Mouse (Mus musculus): ENCODE data around the gene Lars2.
"Not testable (repeated sequence)": the region's sequence is repeated elsewhere in the genome, so short reads cannot be mapped to it uniquely, and the experiment has no call there.

Gene Lars2

GRCm38 (mm10) chr9:123391140-123391849 is 24.6 kb downstream of the Lars2 start:
- no peak for DNase-seq (ENCODE audit: low spot score in 2 of 2)

DNA sequence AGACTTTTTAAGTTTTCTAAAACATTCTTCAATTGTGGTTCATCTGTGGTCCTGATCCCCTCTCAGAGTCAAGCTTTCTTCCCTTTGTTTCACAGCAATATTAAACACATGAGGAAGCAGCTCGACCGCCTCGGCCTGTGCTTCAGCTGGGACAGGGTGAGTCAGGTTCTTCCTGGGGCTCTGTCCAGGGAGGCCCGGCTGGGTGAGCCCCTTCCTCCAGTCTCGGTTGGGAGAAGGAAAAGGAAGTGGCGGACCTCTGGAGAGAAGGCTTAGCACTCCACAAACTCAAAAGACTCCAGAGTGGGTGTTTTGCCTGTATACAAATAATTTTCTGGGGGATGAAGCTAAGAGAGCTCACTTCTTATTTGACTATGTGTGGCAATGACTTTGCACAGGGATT is 28.1 kb downstream of the Lars2 start:
- no peak for DNase-seq (ENCODE audit: low spot score in 2 of 2)

GRCm38 (mm10) chr9:123397701-123398100 is 31.0 kb downstream of the Lars2 start:
- DNase-seq (ENCODE audit: low spot score in 2 of 2), result peak in 1 of 2 experiments; percentile 17

DNA sequence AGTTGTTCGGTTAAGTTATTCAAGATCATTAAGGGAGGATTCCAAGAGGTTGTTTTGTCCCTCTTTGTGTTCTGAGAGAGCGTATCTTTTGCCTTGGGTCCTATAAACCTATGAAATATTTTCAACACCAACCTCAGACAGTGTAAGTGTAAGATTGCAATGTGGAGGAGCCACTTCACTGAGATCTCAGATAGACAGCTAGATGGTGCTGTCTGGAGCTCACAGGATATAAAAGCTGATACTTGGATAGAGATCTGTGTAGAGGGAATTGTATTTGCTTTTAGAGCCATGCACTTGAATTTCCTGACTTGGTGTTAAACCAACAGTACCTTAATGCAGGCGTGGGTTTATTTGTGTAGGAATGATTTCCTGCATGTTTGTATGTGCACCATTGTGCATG is 35.5 kb downstream of the Lars2 start:
- no peak for DNase-seq (ENCODE audit: low spot score in 2 of 2)

DNA sequence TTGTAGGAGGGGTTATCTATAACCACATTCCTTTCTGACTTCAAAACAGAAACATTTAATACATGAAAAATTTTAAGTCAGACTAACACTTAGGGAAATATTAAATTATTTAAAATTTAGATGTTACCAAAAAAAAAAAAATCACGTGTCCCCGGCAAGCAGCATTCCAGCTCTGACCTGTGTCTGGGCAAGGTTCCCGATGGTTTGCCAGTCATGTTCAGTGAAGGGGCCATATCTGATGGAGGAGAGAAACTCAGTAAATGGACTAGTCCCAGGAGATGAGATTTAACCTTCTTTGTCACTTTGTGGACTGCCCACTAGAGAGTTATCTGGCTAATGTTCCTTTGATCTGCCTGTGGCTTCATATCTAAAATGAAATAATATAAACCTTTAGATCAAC is 36.3 kb downstream of the Lars2 start:
- peak in 1 of 2 experiments; percentile 23 for DNase-seq (ENCODE audit: low spot score in 2 of 2)

GRCm38 (mm10) chr9:123405231-123405630 is 38.5 kb downstream of the Lars2 start:
- peak in 1 of 2 experiments; percentile 30 for DNase-seq (ENCODE audit: low spot score in 2 of 2)

DNA sequence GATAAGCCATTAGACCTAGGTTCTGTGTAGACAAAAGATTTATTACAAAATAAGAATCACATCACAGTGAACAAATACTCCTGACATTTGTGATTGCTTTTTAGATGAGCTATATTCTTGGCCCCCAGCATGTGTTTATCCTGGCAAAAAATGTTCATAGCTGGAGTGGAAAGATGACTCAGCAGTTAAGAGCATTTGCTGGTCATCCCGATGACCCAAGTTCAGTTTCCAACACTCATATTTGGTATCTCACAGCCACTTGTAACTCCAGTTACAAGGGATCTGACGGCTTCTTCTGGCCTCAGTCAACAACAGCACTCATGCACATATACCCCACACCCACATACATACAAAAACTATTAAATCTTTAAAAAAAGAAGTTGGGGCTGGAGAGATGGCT is 42.0 kb downstream of the Lars2 start:
- no peak for DNase-seq (ENCODE audit: low spot score in 2 of 2)

DNA sequence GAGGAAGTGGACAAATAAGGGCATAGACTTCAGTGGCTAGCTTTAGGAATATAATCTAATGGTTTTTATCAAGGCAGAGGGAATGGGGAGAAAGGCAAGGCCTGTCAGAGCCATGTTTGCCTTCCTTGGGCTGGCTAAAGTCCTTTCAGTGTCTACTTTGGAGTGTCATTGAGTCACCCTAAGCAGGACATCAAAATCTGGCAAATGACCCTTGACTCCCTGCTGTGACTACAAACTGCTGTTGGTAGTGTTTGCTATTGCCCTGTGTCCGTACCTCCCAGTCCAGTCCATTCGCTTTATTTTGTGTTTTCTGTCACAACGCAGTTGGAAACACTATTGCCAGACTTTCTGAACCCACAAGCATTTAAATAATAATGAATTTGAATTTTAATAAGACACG is 63.1 kb downstream of the Lars2 start:
- DNase-seq (ENCODE audit: low spot score in 2 of 2), result no peak

GRCm38 (mm10) chr9:123430973-123431372 is 64.2 kb downstream of the Lars2 start:
- no peak for DNase-seq (ENCODE audit: low spot score in 2 of 2)

GRCm38 (mm10) chr9:123438223-123438622 is 71.5 kb downstream of the Lars2 start:
- no peak for DNase-seq (ENCODE audit: low spot score in 2 of 2)

DNA sequence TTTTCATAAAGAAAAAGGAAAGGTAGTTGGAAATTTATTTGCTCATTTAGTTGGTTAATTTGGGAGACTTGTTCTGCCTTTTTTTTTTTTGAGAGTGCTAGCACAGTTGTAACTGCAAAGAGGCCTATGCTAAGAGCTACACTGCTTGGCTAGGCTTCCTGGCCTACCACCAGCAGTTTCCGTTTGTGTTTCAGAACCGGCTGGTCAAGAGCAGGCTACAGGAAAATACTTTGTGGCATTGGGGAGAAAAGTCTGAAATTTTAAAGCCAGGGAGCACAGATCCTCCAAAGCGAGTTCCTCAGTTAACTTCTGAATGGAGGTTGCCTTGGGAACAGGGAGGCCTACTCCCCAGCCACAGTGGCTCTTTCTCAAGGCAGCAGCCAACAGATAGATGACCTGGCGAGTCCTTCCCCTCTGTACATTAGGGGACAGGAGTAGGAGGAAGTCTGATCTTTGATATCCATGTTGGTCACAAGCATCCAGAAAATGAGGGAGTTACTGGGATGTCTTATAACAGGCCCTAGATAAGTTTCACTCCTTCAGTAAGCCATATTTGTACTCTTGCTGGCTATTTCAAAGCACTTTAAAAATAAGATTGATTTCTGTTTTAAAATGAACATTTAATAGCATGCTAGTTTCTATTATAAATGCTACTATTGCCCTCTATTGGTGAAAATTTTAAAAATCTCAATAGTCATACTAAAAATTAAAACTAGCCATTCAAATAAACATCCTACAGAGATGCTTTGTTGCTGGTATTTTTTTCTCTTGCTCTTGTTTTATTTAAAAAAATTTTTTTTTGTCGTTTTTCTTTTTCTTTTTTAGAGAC is 73.7 kb downstream of the Lars2 start:
- DNase-seq (ENCODE audit: low spot score in 2 of 2), result no peak

DNA sequence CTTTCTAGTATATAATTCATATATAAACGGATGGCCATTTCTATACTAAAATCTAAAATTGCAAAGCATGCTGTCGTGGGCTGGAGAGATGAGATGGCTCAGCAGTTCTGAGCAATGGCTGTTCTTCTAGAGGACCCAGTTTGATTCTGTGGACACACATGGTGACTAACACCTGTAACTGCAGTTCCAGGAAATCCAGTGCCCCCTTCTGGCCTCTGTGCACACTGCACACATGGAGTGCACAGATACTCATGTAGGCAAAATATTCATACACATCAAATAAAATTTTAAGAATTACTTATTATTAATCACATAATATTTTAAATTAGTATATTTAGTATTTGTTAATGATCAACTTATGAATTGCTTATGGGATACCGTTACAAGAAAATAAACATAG is 80.4 kb downstream of the Lars2 start:
- not testable (repeated sequence) for DNase-seq (ENCODE audit: low spot score in 2 of 2)

DNA sequence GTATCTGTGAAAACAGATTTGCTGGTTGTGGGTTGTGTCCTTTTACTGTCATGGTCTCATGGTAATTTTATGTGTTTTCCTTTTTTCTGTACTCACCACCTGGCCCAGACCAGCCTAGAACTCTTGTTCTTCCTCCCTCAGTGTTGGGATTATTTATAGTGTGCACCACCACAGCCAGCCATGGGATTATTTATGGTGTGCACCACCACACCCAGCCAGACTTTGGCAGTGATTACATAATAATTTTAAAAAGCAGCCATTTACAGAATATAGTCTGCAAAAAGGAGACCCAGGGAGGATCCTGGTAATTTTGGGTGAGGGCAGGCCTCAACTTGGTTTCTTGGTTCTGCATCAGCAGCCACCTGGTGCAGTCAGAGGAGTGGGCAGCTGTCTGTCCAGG is 81.9 kb downstream of the Lars2 start:
- DNase-seq (ENCODE audit: low spot score in 2 of 2), result no peak

GRCm38 (mm10) chr9:123450174-123450573 is 83.4 kb downstream of the Lars2 start:
- DNase-seq (ENCODE audit: low spot score in 2 of 2), result no peak

DNA sequence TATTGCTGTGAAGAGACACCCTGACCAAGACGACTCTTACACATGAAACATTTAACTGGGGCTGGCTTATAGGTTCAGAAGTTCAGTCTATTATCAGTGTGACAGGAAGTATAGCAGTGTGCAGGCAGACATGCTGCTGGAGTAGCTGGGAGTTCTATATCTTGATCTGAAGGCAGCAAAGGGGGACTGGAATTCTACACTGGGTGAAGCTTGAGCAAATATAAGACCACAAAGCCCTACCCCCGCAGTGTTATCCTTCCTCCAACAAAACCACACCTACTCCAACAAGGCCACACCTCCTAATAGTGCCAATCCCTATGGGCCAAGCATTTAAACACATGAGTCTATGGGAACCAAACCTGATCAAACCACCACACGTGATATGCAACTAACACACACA is 85.0 kb downstream of the Lars2 start:
- no peak for DNase-seq (ENCODE audit: low spot score in 2 of 2)

GRCm38 (mm10) chr9:123456634-123457602 is 90.2 kb downstream of the Lars2 start:
- no peak for DNase-seq (ENCODE audit: low spot score in 2 of 2)

DNA sequence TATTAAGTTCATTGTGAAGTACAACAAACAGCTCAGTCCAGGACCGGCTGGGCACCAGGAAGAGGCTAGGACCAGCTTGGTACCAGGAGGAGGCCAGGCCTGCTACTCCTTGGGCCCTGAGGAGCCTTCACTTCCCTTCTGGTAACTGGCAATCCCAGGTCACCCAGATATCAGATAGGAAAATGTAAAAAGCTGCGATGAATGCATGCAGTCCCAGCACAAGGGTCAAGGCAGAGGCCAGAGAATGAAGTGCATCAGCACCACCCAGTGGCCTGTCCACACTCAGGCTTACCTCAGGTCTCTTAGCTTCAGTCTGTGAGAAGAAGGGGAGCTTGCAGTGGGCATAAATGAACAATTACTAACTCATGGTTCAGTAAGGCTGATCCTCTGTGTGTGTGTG is 90.9 kb downstream of the Lars2 start:
- no peak for DNase-seq (ENCODE audit: low spot score in 2 of 2)

GRCm38 (mm10) chr9:123467141-123467620 is 100.5 kb downstream of the Lars2 start:
- no peak for DNase-seq (ENCODE audit: low spot score in 2 of 2)

DNA sequence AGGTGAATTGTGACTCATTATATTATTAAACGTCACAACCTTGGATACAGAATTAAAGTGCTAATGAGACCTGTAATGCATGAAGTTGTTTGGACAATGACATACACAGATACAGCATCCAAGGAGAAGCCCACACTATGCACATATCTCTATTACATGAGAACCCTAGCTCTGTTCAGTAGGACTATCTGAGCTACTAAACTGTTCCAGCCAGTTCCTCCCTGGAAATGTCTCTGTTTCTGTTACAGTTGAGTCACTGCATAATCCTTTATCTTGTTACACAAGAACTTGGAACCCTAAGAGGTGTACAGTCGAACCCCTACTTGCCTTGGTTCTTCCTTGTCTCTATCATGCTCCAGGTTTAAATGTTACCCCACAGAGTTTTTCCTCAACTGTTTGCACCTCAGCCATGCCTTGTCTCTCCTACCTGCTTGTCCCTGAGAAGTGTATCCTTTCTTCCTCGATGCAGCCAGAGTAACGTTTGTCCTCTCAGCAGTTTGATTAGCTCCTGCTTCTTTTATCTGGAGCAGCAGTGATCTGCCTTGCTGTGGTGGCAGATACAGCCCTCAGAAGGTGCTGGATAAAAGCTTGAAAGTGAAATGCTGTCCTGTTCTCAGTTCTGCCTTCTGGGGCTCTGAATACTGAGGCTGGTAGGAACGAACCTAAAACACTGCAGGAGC is 101.8 kb downstream of the Lars2 start:
- no peak for DNase-seq (ENCODE audit: low spot score in 2 of 2)

DNA sequence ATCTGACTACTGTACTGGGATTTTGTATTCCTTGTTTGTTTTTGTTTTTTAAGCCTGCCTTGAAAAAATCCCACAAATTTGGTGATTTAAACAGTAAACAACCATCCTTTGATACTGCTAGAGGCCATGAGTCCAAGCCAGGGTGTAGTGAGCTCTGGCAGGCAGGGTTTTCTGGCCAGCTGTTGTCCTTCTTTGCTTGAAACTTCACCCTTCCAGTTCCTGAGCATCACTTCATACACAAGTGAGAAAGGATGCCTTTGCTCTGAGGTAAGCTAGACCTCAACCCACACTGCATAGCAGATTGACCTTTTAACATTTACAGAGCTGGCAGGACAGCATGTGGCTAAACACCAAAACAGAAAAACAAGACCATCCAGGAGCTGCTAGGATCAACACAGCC is 102.4 kb downstream of the Lars2 start:
- DNase-seq (ENCODE audit: low spot score in 2 of 2), result no peak

DNA sequence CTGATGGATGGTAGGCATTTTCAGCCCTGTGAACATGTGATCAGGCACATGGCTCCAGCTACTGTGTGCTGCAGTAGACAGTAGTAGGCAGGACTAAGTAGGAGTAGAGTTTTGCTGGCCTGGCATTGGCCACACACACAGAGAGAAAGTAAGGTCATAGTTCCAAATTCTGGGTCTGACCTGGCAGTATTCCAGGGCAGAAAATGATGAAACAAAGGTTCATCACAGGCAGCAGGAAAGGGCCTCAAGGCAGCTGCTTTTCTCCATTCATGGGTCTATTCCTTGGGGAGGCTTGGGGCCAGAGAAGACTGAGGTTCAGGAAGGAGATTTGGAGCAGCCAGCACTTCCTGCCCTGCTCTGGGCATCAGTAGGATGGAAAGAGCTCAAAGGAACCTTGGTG is 106.7 kb downstream of the Lars2 start:
- no peak for DNase-seq (ENCODE audit: low spot score in 2 of 2)

Data from urinary bladder, postnatal 4 days (tissue).